Mouse (Mus musculus) midbrain, postnatal 0 days (tissue): Measurements from ENCODE around the gene Gm20521. TPM values are rescaled to one million over a fixed set of nuclear protein-coding genes. Genes with fewer than 3 reads are reported as not detected.
"Not testable (repeated sequence)": the region's sequence is repeated elsewhere in the genome, so short reads cannot be mapped to it uniquely, and the experiment has no call there.

Source experiments
- ATAC-seq: fragments of 200-750 bp; cut with Nextera tagmentation; 2 replicates; pipeline ENCODE4 v1.8.0; 2017; ENCODE audit warnings: moderate number of reproducible peaks, mild to moderate bottlenecking, moderate TSS enrichment, moderate library complexity; ENCODE audit not compliant: low FRiP score
- DNase-seq: peaks from one replicate; pipeline ENCODE4 v3.0.0-alpha.2; 2015; ENCODE audit warnings: low spot score
- H3K27ac ChIP-seq: fragments of 300-500 bp; sonication (generic); 2 replicates; pipeline ENCODE4 v1.5.1; 2014; ENCODE audit warnings: low read depth, mild to moderate bottlenecking, low read length, mixed read lengths
- H3K27me3 ChIP-seq: fragments of 300-500 bp; sonication (generic); 2 replicates; pipeline ENCODE4 v1.6.1; 2014; ENCODE audit warnings: low read length, control low read depth, mixed read lengths; ENCODE audit not compliant: insufficient read depth
- H3K36me3 ChIP-seq: fragments of 300-500 bp; sonication (generic); 2 replicates; pipeline ENCODE4 v1.6.1; 2014; ENCODE audit warnings: low read length, control low read depth, mixed read lengths; ENCODE audit not compliant: insufficient read depth
- H3K4me1 ChIP-seq: fragments of 300-500 bp; sonication (generic); 2 replicates; pipeline ENCODE4 v1.6.1; 2014; ENCODE audit warnings: mild to moderate bottlenecking, control low read depth, antibody characterized with exemption, low read length, mixed read lengths; ENCODE audit not compliant: insufficient read depth
- H3K4me2 ChIP-seq: fragments of 300-500 bp; sonication (generic); 2 replicates; pipeline ENCODE4 v1.6.1; 2014; ENCODE audit warnings: low read depth, mild to moderate bottlenecking, low read length, mixed read lengths; ENCODE audit not compliant: poor library complexity, severe bottlenecking
- H3K4me3 ChIP-seq: fragments of 300-500 bp; sonication (generic); 2 replicates; pipeline ENCODE4 v1.5.1; 2014; ENCODE audit warnings: low read depth, mild to moderate bottlenecking, low read length, moderate library complexity
- H3K9ac ChIP-seq: fragments of 300-500 bp; sonication (generic); replicated peaks from 2 replicates; pipeline ENCODE4 v1.6.1; 2014; ENCODE audit warnings: mild to moderate bottlenecking, low read length, moderate library complexity, mixed read lengths; ENCODE audit not compliant: poor library complexity, severe bottlenecking
- H3K9me3 ChIP-seq: fragments of 300-500 bp; sonication (generic); 2 replicates; pipeline ENCODE4 v1.6.1; 2016; ENCODE audit warnings: low read length, control low read depth
- CTCF ChIP-seq: IDR thresholded peaks from 2 replicates; pipeline ENCODE4 v1.5.1; 2016; ENCODE audit warnings: antibody characterized with exemption, mild to moderate bottlenecking
- WGBS: fragments of 180-500 bp; shearing (Covaris S2); extraction: QIAGEN DNeasy Blood & Tissue Kit; methylation state at CpG from one replicate; pipeline ENCODE4 v1.1.7; 2014; 5-methylcytosine and 5-hydroxymethylcytosine counted together
- polyA plus RNA-seq: library from polyadenylated mRNA; unstranded; fragments of >200 nt; fragmentation: Nextera tagmentation; extraction: Ambion mirVana; gene quantifications from 2 replicates; pipeline ENCODE4 v1.2.1, GENCODE M21; 2015
- total RNA-seq: library from RNA; depleted of rRNA; stranded (reverse); fragments of >200 nt; gene quantifications from 2 replicates; pipeline ENCODE4 v1.2.3, GENCODE M21; 2014; rRNA removed

Gm20521 gene
- total and polyA plus RNA-seq, 2 experiments from 2014 or later, result 0.82 to 1.6 TPM

- no peaks in the 10 kb centered on the region for H3K36me3 ChIP-seq
- WGBS, result 90% methylated on average over 8 of the region's 8 CpGs
- no peak for TF ChIP-seq CTCF
Measured at GRCm38 (mm10) chr14:54942479-54942878, 59.2 kb downstream of the Gm20521 start.

GRCm38 (mm10) chr14:54943971-54944370 is 60.7 kb downstream of the Gm20521 start:
- H3K36me3 ChIP-seq, result no peaks in the 10 kb centered on the region
- no peaks in the 10 kb centered on the region for H3K27me3 ChIP-seq
- no peak overlapping the region for H3K9ac ChIP-seq
- ATAC-seq (no peak), DNase-seq (no peak)
- H3K4me1 ChIP-seq, result no peaks in the 10 kb centered on the region
- WGBS, result 98% methylated on average over 7 of the region's 7 CpGs
- H3K4me3 ChIP-seq, result no peak overlapping the region
- H3K9me3 ChIP-seq, result no peaks in the 10 kb centered on the region
- TF ChIP-seq CTCF, result no peak
- no peak overlapping the region for H3K27ac ChIP-seq
- H3K4me2 ChIP-seq, result no peak overlapping the region

More at GRCm38 (mm10) chr14:54942479-54942878, 59.2 kb downstream of the Gm20521 start:
- H3K4me1 ChIP-seq, result no peaks in the 10 kb centered on the region
- no peaks in the 10 kb centered on the region for H3K27me3 ChIP-seq
- ATAC-seq (no peak), DNase-seq (no peak)
- H3K4me3 ChIP-seq, result no peak overlapping the region
- H3K9me3 ChIP-seq, result no peaks in the 10 kb centered on the region
- H3K27ac ChIP-seq, result no peak overlapping the region
- H3K4me2 ChIP-seq, result no peak overlapping the region
- H3K9ac ChIP-seq, result no peak overlapping the region

- Histone ChIP-seq H3K4me1 (no peaks in the 10 kb centered on the region), H3K4me3 (no peak overlapping the region), H3K27me3 (no peaks in the 10 kb centered on the region), H3K9ac (no peak overlapping the region), H3K4me2 (no peak overlapping the region), H3K36me3 (no peaks in the 10 kb centered on the region), H3K9me3 (no peaks in the 10 kb centered on the region), H3K27ac (no peak overlapping the region)
- no peak for ATAC-seq
- 74% methylated on average over 2 of the region's 2 CpGs for WGBS
- DNase-seq, result no peak
- TF ChIP-seq CTCF, result no peak
Measured at GRCm38 (mm10) chr14:54944939-54945338, 61.7 kb downstream of the Gm20521 start.

DNA sequence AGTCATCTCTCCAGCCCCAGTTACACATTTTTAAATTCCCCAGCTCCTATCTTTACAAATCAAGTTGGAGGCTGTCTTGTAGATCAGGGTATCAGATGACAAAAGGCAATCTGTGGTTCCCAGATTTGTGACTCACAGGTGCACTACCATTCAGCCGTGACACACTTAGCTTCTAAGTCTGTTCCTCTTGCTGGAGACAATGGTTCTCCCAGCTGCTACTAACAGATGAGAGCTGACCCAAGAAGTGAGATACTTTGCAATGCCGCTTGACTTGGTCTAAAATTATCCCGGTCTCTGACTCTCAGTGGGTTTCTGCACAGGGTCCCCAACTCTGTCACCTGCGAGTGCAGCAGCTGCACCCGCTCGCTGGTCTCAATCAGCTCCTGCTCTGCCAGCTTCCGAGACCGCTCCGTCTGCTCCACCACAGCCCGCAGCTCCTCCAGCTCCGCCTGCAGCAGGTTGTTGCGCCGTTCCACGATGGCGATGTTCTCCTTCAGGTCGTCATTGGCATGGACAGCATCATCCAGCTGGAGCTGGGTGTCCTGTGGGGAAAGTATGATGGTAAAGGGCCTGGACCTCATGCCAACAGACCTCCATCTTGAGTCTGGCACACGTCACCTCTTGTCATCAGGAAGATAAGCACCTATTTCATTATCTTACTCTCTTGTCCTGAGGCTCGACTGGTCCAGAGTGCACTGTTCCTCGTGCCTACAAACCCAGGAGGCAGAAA is 62.9 kb downstream of the Gm20521 start:
- no peak overlapping the region for H3K27ac ChIP-seq
- H3K4me1 ChIP-seq, result no peaks in the 10 kb centered on the region
- no peak overlapping the region for H3K4me3 ChIP-seq
- no peak overlapping the region for H3K9ac ChIP-seq
- DNase-seq, result no peak
- WGBS, result 86% methylated on average over 19 of the region's 19 CpGs
- TF ChIP-seq CTCF, result no peak
- H3K9me3 ChIP-seq, result no peaks in the 10 kb centered on the region
- no peak for ATAC-seq
- H3K36me3 ChIP-seq, result no peaks in the 10 kb centered on the region
- H3K27me3 ChIP-seq, result no peaks in the 10 kb centered on the region
- H3K4me2 ChIP-seq, result no peak overlapping the region

GRCm38 (mm10) chr14:54947008-54947407 is 63.8 kb downstream of the Gm20521 start:
- not testable (repeated sequence) for H3K4me2 ChIP-seq, H3K4me1 ChIP-seq, H3K36me3 ChIP-seq, DNase-seq, ATAC-seq, H3K9me3 ChIP-seq, H3K27ac ChIP-seq, H3K27me3 ChIP-seq, H3K9ac ChIP-seq, H3K4me3 ChIP-seq
- 89% methylated on average over 7 of the region's 11 CpGs for WGBS

Other genes with a start within 250 kb of the Gm20521 start
- not detected in 2 replicates for gene Gm17606, start 242.5 kb upstream of the Gm20521 start, total RNA-seq
- gene Gm17606, start 242.5 kb upstream of the Gm20521 start, polyA plus RNA-seq, result not detected in 2 replicates
- gene Cdh24, start 242.1 kb upstream of the Gm20521 start, total RNA-seq, result 45.3 and 49.7 TPM in 2 replicates
- 8.5 and 9.0 TPM in 2 replicates for gene Cdh24, start 242.1 kb upstream of the Gm20521 start, polyA plus RNA-seq
- 44.2 and 46.5 TPM in 2 replicates for gene 1700123O20Rik, start 197.2 kb upstream of the Gm20521 start, total RNA-seq
- 61.1 and 67.6 TPM in 2 replicates for gene 1700123O20Rik, start 197.2 kb upstream of the Gm20521 start, polyA plus RNA-seq
- 118 and 122 TPM in 2 replicates for gene Acin1, start 196.5 kb upstream of the Gm20521 start, total RNA-seq
- gene Acin1, start 196.5 kb upstream of the Gm20521 start, polyA plus RNA-seq, result 91.7 and 108 TPM in 2 replicates
- not detected in 2 replicates for gene Gm29776, start 184.6 kb upstream of the Gm20521 start, total RNA-seq
- gene Gm29776, start 184.6 kb upstream of the Gm20521 start, polyA plus RNA-seq, result 0.07 and 0.31 TPM in 2 replicates
- gene Cebpe, start 171.3 kb upstream of the Gm20521 start, total RNA-seq, result not detected in 2 replicates
- gene Cebpe, start 171.3 kb upstream of the Gm20521 start, polyA plus RNA-seq, result not detected in 2 replicates
- gene Slc7a8, start 101.5 kb upstream of the Gm20521 start, total RNA-seq, result 10.3 and 11.3 TPM in 2 replicates
- 8.8 and 9.7 TPM in 2 replicates for gene Slc7a8, start 101.5 kb upstream of the Gm20521 start, polyA plus RNA-seq
- 0.38 TPM in 1 of 2 replicates, not detected in the other for gene Rnf212b, start 69.3 kb upstream of the Gm20521 start, total RNA-seq
- gene Rnf212b, start 69.3 kb upstream of the Gm20521 start, polyA plus RNA-seq, result not detected in 2 replicates
- 6.9 and 9.4 TPM in 2 replicates for gene Homez, start 12.5 kb upstream of the Gm20521 start, total RNA-seq
- gene Homez, start 12.5 kb upstream of the Gm20521 start, polyA plus RNA-seq, result 8.0 and 9.6 TPM in 2 replicates
- 27.1 and 37.2 TPM in 2 replicates for gene Ppp1r3e, start 5.9 kb upstream of the Gm20521 start, total RNA-seq
- 2.8 and 4.1 TPM in 2 replicates for gene Ppp1r3e, start 5.9 kb upstream of the Gm20521 start, polyA plus RNA-seq
- gene Bcl2l2, start 64 bp upstream of the Gm20521 start, total RNA-seq, result 23.1 and 31.2 TPM in 2 replicates
- 2.9 and 3.7 TPM in 2 replicates for gene Bcl2l2, start 64 bp upstream of the Gm20521 start, polyA plus RNA-seq
- gene Pabpn1, start 9.1 kb downstream of the Gm20521 start, total RNA-seq, result 95.1 and 115 TPM in 2 replicates
- 139 and 162 TPM in 2 replicates for gene Pabpn1, start 9.1 kb downstream of the Gm20521 start, polyA plus RNA-seq
- 495 and 558 TPM in 2 replicates for gene Slc22a17, start 29.7 kb downstream of the Gm20521 start, total RNA-seq
- 345 TPM in 2 replicates for gene Slc22a17, start 29.7 kb downstream of the Gm20521 start, polyA plus RNA-seq
- gene Efs, start 42.7 kb downstream of the Gm20521 start, total RNA-seq, result 24.0 and 41.4 TPM in 2 replicates
- gene Efs, start 42.7 kb downstream of the Gm20521 start, polyA plus RNA-seq, result 8.5 and 8.9 TPM in 2 replicates
- 1.1 TPM in 1 of 2 replicates, not detected in the other for gene Il25, start 49.3 kb downstream of the Gm20521 start, total RNA-seq
- 0.38 and 0.48 TPM in 2 replicates for gene Il25, start 49.3 kb downstream of the Gm20521 start, polyA plus RNA-seq
- 26.4 and 44.8 TPM in 2 replicates for gene Cmtm5, start 52.8 kb downstream of the Gm20521 start, total RNA-seq
- 27.0 and 27.5 TPM in 2 replicates for gene Cmtm5, start 52.8 kb downstream of the Gm20521 start, polyA plus RNA-seq
- 0.24 and 0.33 TPM in 2 replicates for gene Myh6, start 83.5 kb downstream of the Gm20521 start, total RNA-seq
- 2.1 and 2.5 TPM in 2 replicates for gene Myh6, start 83.5 kb downstream of the Gm20521 start, polyA plus RNA-seq
- not detected in 2 replicates for gene Gm17428, start 93.5 kb downstream of the Gm20521 start, total RNA-seq
- gene Gm17428, start 93.5 kb downstream of the Gm20521 start, polyA plus RNA-seq, result not detected in 2 replicates
- 1.8 and 3.2 TPM in 2 replicates for gene Myh7, start 111.2 kb downstream of the Gm20521 start, total RNA-seq
- gene Myh7, start 111.2 kb downstream of the Gm20521 start, polyA plus RNA-seq, result 9.6 and 10.3 TPM in 2 replicates
- 20.9 and 29.6 TPM in 2 replicates for gene Ngdn, start 132.0 kb downstream of the Gm20521 start, total RNA-seq
- 44.3 and 48.1 TPM in 2 replicates for gene Ngdn, start 132.0 kb downstream of the Gm20521 start, polyA plus RNA-seq
- 16.4 and 18.6 TPM in 2 replicates for gene Zfhx2, start 208.9 kb downstream of the Gm20521 start, total RNA-seq
- 11.2 and 14.2 TPM in 2 replicates for gene Zfhx2, start 208.9 kb downstream of the Gm20521 start, polyA plus RNA-seq
- gene Thtpa, start 211.3 kb downstream of the Gm20521 start, total RNA-seq, result 38.0 and 42.1 TPM in 2 replicates
- gene Thtpa, start 211.3 kb downstream of the Gm20521 start, polyA plus RNA-seq, result 32.5 and 35.2 TPM in 2 replicates
- gene Ap1g2, start 223.2 kb downstream of the Gm20521 start, total RNA-seq, result 8.2 and 11.6 TPM in 2 replicates
- 6.6 and 8.9 TPM in 2 replicates for gene Ap1g2, start 223.2 kb downstream of the Gm20521 start, polyA plus RNA-seq
- gene Jph4, start 233.5 kb downstream of the Gm20521 start, total RNA-seq, result 158 and 182 TPM in 2 replicates
- 41.7 and 45.1 TPM in 2 replicates for gene Jph4, start 233.5 kb downstream of the Gm20521 start, polyA plus RNA-seq